Mouse (Mus musculus) cerebellum, adult 2 months (tissue): ENCODE measurements around the gene Nhp2. TPM values are rescaled to one million over a fixed set of nuclear protein-coding genes. Genes with fewer than 3 reads are reported as not detected.

ENCODE experiments used
- DNase-seq, 2 experiments: peaks; one replicate each; pipeline ENCODE4 v3.0.0; 2021
- H3K27ac ChIP-seq: fragments of 200-500 bp; 2 replicates; pipeline ENCODE4 v1.5.1; 2012; ENCODE audit warnings: low read length, control low read depth, inconsistent platforms; ENCODE audit not compliant: insufficient read depth
- H3K27me3 ChIP-seq: fragments of 200-500 bp; 2 replicates; pipeline ENCODE4 v1.6.1; 2012; ENCODE audit warnings: inconsistent platforms, mild to moderate bottlenecking, low read length, moderate library complexity; ENCODE audit not compliant: control insufficient read depth, insufficient read depth
- H3K4me1 ChIP-seq: fragments of 200-500 bp; 2 replicates; pipeline ENCODE4 v1.6.1; 2011; ENCODE audit warnings: low read length; ENCODE audit not compliant: control insufficient read depth, insufficient read depth
- H3K4me3 ChIP-seq: fragments of 200-500 bp; replicated peaks from 2 replicates; pipeline ENCODE3; 2011; ENCODE audit warnings: mild to moderate bottlenecking, low read depth, low read length, control low read depth; ENCODE audit not compliant: insufficient read depth
- CTCF ChIP-seq: fragments of 200-500 bp; IDR thresholded peaks from 2 replicates; pipeline ENCODE4 v1.5.1; 2011; ENCODE audit warnings: low read depth, mild to moderate bottlenecking, control low read depth, low read length, moderate library complexity, borderline replicate concordance; ENCODE audit not compliant: insufficient read depth
- POLR2A ChIP-seq: fragments of 200-500 bp; IDR thresholded peaks from 2 replicates; pipeline ENCODE4 v1.6.1; 2011; ENCODE audit warnings: low read length, control low read depth, borderline replicate concordance; ENCODE audit not compliant: insufficient read depth
- WGBS: fragments of 180-500 bp; shearing (Covaris S2); methylation state at CpG from one replicate; pipeline ENCODE4 v1.1.7; 2018; 5-methylcytosine and 5-hydroxymethylcytosine counted together
- polyA plus RNA-seq: library from polyadenylated mRNA; depleted of rRNA; stranded (reverse); fragments of >200 nt; gene quantifications from 2 replicates; pipeline ENCODE4 v1.2.3, GENCODE M21; 2012

Gene Nhp2
- polyA plus RNA-seq, 1 experiment: 48.4 TPM

DNA sequence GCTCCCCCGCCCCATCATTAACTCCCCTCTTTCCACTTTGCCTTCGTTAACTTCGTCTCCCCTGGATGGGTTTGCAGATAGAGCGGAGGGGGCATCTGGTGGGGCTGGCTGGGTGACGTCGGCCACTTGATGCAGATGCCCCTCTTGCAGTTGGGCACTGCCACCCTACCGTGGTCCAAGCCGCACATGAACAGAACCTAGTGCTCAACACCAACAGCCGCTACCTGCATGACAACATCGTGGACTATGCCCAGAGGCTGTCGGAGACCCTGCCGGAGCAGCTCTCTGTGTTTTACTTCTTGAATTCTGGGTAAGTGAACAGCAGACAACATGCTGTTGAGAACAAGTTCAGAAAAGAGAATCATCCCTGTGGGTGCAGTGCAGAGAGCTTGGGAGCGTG lies 33.1 kb upstream of the Nhp2 start:
- no peaks in the 10 kb centered on the region for H3K27me3 ChIP-seq
- no peak for DNase-seq
- no peak for TF ChIP-seq POLR2A
- no peak for TF ChIP-seq CTCF

DNA sequence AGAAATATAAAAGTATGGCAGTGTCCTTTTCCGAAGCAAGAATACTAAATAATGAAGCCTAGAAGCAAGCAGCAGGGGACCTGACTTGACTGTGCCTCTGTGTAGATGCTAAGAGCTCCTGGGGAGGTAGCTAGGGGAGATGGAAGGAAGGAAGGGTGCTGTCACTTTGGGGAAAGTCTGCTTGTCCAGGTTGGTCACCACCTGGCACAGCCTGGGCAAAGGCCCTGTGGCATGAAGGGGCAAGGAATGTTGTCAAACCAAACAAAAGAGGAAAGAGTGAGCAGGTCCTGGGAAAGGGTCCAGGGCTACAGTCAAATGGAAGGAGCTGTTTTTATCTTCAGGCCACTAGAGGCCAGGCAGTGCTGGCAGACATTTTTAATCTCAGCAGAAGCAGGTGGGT lies 32.5 kb upstream of the Nhp2 start:
- WGBS: 88% methylated on average over 1 of the region's 1 CpGs
- Histone ChIP-seq H3K27ac (no peak overlapping the region), H3K27me3 (no peaks in the 10 kb centered on the region), H3K4me1 (peaks cover 6% of the 10 kb centered on the region), H3K4me3 (no peak overlapping the region)
- TF ChIP-seq CTCF: no peak
- TF ChIP-seq POLR2A: no peak
- DNase-seq: no peak

More for the DNA sequence above, 33.1 kb upstream of the Nhp2 start:
- WGBS: 80% methylated on average over 13 of the region's 13 CpGs
- peaks cover 6% of the 10 kb centered on the region for H3K4me1 ChIP-seq
- H3K27ac ChIP-seq: no peak overlapping the region; the same call in 1 of the 2 replicates
- no peak overlapping the region for H3K4me3 ChIP-seq

DNA sequence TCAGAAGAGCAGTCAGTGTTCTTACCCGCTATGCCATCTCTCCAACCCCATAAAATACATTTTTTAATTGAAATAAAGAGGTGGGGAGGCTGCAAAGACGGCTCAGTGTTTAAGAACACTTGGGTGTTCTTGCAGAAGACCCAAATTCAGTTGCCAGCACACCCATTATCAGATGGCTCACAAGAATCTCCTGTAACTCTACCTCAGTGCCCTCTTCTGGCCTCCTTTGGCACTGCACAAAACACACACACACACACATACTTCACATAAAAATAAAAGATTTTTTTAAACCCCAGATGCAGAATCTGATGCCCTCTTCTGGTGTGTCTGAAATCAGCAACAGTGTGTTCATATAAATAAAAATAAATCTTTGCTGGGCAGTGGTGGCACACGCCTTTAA lies 30.7 kb upstream of the Nhp2 start:
- TF ChIP-seq CTCF: no peak
- no peak for TF ChIP-seq POLR2A
- Histone ChIP-seq H3K4me1 (peaks cover 6% of the 10 kb centered on the region), H3K27me3 (no peaks in the 10 kb centered on the region), H3K27ac (no peak overlapping the region), H3K4me3 (no peak overlapping the region)
- no peak for DNase-seq
- 96% methylated on average over 3 of the region's 3 CpGs for WGBS

DNA sequence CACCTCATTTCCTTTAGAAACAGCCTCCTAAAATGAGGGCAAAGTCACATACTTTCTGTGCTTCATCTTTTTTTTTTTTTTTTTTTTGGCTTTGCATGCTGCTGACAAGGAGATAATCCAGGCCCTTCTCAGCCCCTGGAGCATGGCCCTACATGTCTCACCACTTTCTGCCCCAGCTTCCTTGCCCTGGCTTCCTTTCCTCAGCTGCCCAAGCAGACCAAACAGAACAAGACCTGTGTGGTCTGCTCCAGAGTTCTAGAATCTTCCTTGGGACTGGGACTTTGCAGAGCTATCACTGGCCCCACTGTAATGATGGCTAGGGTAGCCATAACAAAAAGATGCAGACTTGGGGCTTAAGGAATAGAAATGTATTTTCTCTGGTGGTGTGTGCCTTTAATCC lies 29.5 kb upstream of the Nhp2 start:
- Histone ChIP-seq H3K27me3 (no peaks in the 10 kb centered on the region), H3K4me3 (no peak overlapping the region), H3K27ac (no peak overlapping the region), H3K4me1 (peaks cover 6% of the 10 kb centered on the region)
- no peak for DNase-seq
- no peak for TF ChIP-seq POLR2A
- no peak for TF ChIP-seq CTCF

DNA sequence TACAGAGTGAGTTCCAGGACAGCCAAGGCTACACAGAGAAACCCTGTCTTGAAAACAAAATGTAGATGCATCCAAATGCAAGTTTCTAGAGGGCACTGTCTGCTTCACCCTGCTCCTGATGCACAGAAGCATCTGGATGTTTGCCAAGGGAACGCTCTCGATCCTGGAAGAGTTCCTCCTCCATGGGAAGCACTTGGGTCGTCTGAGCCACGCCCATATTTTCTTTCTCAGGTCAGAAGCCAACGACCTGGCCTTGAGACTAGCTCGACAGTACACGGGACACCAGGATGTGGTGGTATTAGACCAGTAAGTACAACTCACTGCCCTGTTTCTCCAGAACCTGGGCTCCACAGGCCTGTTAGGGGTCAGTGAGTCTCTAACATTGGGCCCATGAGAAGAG lies 28.4 kb upstream of the Nhp2 start:
- Histone ChIP-seq H3K27me3 (no peaks in the 10 kb centered on the region), H3K27ac (no peak overlapping the region), H3K4me1 (no peaks in the 10 kb centered on the region), H3K4me3 (no peak overlapping the region)
- no peak for DNase-seq
- TF ChIP-seq CTCF (no peak), POLR2A (no peak)
- WGBS: 48% methylated on average over 7 of the region's 7 CpGs

DNA sequence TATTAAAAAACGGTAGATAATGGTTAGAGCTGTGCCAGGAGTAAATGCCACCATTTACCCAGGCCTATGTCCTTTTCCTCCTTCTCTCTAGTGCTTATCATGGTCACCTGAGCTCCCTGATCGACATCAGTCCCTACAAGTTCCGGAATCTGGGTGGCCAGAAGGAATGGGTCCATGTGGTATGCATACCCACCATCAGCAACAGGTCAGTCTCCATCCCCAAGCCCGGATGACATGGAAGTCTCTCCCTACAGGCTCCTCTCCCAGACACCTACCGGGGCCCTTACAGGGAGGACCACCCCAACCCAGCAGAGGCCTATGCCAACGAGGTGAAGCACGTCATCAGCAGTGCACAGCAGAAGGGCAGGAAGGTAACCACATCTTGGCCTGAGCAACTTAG lies 27.6 kb upstream of the Nhp2 start:
- H3K4me1 ChIP-seq: no peaks in the 10 kb centered on the region
- no peaks in the 10 kb centered on the region for H3K27me3 ChIP-seq
- no peak for TF ChIP-seq CTCF
- TF ChIP-seq POLR2A: no peak
- no peak overlapping the region for H3K27ac ChIP-seq
- no peak for DNase-seq
- WGBS: 88% methylated on average over 7 of the region's 7 CpGs
- H3K4me3 ChIP-seq: no peak overlapping the region

DNA sequence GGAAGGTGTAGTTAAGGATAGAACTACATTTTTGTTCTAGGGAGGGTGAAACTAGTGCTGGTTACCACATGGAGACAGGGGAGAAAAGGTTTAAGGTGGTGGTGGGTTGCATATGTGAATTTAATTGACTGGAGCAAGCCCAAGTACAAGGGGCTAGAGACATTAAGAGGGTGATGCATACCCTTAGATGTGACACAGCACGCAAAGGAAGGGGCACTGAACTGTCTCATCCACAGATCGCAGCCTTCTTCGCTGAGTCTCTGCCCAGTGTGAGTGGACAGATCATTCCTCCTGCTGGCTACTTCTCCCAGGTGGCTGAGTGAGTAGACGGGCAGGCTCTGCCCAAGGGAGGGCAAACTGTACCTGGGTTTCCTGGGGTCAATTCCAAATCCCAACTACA lies 26.2 kb upstream of the Nhp2 start:
- Histone ChIP-seq H3K27me3 (no peaks in the 10 kb centered on the region), H3K4me3 (no peak overlapping the region), H3K27ac (no peak overlapping the region), H3K4me1 (no peaks in the 10 kb centered on the region)
- WGBS: 88% methylated on average over 4 of the region's 4 CpGs
- DNase-seq: no peak
- TF ChIP-seq POLR2A: no peak
- TF ChIP-seq CTCF: no peak

DNA sequence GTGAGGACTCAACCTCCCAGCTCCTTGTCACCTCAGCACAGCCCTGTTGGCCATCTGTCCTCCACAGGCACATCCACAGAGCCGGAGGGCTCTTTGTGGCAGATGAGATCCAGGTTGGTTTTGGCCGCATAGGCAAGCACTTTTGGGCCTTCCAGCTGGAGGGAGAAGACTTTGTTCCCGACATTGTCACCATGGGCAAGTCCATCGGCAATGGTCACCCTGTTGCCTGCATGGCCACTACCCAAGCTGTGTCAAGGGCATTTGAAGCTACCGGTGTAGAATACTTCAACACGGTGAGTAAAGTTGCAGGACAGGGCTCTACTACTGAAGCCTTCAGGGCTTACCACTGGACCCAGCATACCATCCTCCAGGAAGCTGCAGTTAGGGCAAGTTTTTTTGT lies 25.7 kb upstream of the Nhp2 start:
- 74% methylated on average over 6 of the region's 6 CpGs for WGBS
- Histone ChIP-seq H3K4me3 (no peak overlapping the region), H3K27me3 (no peaks in the 10 kb centered on the region), H3K27ac (no peak overlapping the region), H3K4me1 (no peaks in the 10 kb centered on the region)
- no peak for TF ChIP-seq CTCF
- TF ChIP-seq POLR2A: no peak
- no peak for DNase-seq
